Mouse (Mus musculus): ENCODE results near the gene Cab39l.
"Not testable (repeated sequence)": the region's sequence is repeated elsewhere in the genome, so short reads cannot be mapped to it uniquely, and the experiment has no call there.

Cab39l gene

DNA sequence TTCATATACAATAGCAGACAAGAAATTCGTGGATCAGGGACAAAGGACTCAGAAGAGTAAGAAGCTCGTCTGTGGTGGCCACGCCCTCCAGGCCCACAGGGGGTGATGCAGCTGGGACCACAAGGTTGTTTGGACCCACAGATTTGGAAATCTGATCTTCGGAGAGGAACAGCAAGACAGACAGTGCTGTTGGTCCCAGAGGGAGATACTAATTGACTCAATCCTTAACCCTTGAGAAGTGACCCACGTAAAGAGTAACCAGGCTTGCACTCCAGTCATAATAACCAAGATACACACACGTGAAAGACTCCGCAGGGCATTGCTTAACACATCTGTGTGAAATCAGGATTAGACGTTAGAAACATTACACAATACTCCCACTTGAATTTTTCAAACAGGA lies 151.1 kb downstream of the Cab39l start:
- no peak for DNase-seq

DNA sequence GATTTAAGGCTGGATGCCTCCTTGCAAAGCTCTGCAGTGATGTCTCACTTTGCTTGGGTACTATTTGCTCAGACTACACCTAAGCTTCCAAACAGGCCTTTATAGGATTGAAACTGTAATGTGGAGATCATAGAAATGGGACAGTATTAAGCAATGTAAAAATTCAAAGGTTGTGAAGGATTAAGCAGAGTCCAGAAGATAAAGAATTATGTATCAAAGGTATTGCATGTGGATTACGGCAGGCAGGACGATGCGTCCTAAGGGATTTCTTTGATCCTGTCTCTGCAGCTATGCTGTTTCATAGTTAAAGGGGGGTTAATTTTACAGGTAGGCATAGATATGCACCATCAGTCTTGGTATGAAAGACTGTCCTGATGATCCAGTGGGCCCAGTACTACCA lies 151.8 kb downstream of the Cab39l start:
- no peak for DNase-seq

GRCm38 (mm10) chr14:59594988-59595387 lies 154.2 kb downstream of the Cab39l start:
- DNase-seq, result no peak

DNA sequence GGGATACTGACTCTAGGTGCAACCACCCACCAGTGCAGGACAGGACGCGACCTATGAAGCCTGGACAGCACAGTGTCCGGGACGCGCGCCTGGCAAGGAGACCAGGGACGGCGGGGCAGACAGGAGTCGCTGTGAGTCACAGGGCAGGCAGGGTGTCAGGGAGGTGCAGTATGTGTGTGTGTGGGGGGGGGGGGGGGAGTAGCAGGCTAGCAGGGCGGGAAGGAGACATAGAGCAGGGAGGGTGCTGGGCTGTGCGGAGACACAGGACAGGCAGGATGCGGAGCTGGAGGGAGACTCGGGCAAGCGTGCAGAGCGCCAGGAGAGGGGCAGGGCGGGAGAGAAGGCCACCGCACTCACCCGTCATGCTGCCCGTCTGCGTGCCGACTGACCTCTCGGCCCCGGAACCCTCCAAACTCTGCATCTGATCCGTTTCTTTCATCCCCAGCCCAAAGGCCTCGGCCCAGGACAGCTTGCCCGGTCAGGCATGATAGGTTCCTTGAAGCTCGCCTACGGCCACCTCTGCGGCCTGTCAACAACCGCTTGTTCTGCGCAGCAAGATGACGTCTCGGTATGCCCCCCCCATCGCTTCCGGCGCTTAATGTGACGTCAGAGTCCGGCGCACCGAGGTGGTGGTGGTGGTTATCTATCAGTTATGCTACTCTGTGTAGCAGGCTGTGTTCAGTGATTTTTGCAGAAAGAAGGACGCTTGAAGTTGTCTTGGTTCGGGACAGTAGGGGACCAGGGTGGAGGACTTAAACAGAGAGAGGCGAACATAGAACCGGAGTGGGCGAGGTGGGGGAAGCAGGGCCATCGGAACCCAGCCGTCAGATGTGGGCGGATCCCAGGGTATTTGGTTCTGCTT lies 156.9 kb downstream of the Cab39l start, which contains the start of gene Cdadc1:
Cdadc1 (minus strand) TSS at position 562 of the 862 bp plus-strand sequence.
- peak; percentile 92 to 97 for DNase-seq

GRCm38 (mm10) chr14:59598260-59598627 lies 157.5 kb downstream of the Cab39l start:
- DNase-seq, result no peak

DNA sequence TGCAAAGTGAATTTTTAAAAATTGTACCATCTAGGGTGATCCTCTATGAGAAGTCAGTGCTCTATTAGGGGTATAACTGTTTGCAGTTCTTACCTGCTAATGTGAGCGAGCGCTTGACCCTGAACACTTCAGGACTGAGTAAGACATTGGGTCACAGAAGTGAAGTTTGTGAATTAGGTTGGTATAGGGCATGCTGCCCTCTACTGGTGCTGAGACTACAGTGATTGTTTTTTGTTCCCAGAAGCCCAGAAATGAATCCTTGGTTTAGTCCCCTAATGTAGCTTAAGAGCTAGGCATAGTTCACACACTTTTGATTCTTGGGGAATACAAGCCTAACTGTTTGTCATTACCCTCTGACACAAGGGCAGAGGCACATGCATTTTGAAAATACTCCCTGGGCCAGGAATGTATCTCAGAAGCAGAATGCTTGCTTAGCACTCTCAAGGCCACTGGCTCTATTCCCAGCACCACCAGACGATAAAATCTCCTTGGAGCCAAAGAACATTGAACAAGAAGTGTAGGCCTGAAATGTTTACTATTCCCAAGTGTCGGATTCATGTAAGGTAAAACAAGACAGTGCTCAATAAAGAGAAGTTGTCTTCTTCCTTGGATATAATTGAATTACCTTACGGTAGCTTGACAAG lies 163.4 kb downstream of the Cab39l start:
- DNase-seq, result peak in 1 of 2 experiments; percentile 36

DNA sequence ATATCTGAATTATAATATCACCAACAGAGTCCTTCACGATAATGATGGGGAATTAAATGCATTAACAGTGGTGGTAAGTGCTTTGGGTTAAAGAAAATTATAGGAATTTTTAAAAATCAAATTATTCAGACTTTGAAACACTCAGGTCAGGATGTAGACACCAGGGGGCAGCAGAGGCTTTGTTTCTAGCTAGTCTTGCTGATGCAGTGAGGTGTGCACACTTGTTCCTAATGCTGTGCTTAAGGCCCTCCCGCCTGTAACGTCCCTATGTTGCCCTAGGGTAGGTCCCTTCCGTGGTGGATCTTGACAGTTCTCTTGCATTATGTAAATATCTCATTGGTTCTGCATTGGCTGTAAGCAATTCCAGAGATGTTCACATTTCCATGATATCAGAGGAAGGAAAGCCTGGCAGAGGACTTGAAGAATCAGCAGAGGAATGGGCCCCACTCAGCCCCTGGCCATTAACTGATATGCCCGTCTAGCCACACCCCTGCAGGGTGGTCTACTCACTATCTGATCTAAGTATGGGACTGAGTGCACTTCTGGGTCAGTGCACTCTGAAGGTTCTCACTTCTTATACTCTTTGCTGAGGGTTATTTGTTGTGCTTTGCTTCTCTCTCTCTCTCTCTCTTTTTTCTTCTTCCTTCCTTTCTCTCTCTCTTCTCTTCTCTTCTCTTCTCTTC lies 165.0 kb downstream of the Cab39l start:
- peak; percentile 25 to 75 for DNase-seq

DNA sequence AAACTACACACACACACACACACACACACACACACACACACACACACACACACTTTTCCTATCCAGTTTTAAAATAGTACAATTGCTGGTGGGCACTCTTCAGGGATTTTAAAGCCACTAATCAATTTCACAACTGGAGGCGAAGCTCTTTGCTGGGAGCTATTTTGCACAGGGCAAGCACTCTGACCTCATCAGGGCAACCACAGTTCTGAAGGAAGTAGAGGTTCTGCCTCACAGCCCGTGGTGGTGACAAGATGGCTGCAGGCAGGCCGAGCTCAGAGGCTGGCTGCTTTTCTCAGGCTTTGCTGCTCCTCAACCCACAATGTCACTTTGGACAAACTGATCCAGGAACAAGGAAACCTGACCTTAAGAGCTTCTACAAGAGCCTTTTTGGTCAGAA lies 166.2 kb downstream of the Cab39l start:
- no peak for DNase-seq

DNA sequence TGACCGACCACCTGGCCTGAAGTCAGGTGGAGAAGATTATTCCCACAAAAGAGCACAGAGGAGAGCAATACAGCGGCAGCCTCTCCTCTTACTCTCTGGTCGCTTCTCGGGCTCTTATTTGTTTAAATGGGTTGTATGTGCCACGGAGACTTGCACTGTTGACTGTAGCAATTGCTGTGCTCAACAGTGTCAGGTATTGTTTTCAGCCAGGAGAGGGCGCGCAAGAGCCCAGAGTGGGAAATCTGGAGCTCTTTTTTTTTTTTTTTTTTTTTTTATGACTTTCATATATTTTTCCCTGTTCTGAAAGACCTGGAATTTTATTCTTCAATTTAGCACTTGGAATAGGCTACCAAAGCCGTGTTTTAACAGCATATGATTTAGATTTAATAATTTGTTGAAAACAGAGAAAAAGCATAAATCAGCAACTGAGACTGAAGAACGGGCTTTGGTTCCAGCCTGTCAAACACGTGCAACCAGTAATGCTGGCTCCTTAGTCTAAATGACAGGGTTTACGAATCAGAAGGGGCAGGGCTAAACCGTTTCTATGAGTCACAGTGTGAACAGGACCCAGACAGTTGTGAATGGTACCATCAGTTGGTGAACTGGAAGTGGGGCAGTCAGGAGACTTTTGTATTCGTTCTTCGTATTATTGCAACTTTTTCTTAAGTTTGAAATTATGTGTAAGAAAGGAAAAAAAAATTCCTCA lies 172.3 kb downstream of the Cab39l start:
- DNase-seq, result peak; percentile 23 to 64

GRCm38 (mm10) chr14:59614149-59614548 lies 173.4 kb downstream of the Cab39l start:
- not testable (repeated sequence) for DNase-seq

GRCm38 (mm10) chr14:59616802-59617201 lies 176.0 kb downstream of the Cab39l start:
- no peak for DNase-seq

DNA sequence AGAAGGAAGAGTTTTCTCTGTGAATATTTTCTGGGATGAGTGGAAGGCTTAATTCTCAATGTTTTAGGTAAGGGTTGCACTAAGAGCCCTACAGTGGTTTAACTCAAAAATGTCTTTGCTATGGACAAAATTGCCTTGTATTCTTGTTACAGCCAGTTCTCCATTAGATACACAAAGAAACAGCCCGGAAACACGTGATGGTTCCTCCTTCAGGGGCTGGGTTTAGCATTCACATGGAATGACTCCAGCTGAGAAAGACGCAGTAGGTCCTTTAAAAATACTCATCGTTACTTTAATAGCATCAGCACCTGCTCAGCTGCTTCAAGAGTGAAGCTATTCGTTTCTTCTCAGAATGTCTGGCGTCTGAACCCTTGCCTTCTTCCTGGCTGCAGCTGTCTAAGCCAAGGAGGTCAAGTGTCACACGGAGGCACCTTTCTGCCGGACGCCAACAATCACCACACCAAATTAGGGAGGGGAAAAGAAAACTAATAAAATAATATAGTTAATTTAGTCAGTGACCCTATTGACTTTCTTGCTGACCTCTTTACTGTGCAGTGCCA lies 183.6 kb downstream of the Cab39l start:
- DNase-seq, result no peak

- peak; percentile 53 to 55 for DNase-seq
Measured at GRCm38 (mm10) chr14:59625158-59625805, 184.5 kb downstream of the Cab39l start, which contains the start of gene Shisa2. TSS of gene Shisa2 (plus strand) at chr14:59625308.

DNA sequence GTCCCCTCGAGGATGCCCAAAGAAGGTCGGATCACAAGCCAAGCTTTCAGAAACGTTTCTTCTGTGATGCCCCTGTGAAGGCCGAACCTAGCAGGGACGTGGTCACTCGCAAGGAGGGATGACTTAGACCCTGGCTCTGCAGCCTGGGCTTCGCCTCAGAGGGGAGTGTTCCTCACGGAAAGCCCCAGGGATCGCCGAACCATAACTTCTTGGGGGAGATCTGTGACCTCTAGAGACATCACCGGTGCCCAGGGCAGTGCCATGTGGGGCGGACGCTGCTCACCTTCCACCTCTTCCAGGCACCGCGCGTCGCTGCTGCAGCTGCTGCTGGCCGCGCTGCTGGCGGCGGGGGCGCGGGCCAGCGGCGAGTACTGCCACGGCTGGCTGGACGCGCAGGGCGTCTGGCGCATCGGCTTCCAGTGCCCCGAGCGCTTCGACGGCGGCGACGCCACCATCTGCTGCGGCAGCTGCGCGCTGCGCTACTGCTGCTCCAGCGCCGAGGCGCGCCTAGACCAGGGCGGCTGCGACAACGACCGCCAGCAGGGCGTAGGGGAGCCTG lies 185.1 kb downstream of the Cab39l start:
- DNase-seq, result no peak

DNA sequence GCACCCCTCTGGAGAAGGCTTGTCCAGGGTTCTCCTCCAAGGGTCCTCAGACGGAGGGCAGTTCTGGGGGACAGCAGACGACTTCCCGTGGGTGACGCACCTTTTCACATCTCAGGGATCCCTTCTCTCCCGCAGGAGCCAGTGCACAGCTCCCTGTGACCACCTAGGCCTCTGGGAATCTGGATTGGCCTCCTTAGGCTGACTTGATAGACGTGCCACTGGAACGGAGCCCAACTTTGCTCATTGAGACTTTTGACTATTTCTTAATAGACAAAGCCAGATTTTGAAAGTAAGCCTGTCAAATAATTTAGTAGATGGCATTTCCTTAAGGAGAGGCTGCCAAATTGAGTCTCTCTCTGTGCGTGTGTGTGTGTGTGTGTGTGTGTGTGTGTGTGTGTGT lies 185.9 kb downstream of the Cab39l start:
- DNase-seq, result peak in 1 of 2 experiments; percentile 11

DNA sequence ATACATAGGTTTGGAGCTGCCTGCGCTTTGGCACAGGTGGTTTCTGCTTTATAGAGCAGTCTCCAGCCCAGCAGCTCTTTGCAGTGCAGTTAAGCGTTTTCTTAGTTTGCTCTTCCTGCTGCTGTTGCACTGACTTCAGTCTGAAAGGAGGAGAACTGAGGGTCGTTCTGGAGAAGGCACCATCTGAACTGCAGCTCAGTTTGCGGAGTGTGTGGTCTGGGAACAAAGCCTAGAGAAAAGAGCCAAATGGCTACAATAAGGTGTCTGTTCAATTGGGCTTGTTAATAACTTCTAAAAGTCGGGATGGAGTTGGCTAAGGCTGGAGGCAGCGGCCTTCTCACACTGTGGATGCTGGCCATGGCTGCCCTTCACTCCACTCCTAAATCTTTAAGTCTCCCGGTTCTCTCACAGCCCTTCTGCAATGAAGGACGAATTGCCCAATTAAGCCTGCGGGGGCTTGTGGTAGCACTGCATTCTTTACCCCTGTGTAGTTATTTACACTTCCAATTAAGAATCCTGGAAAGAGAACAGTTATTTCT lies 186.4 kb downstream of the Cab39l start:
- DNase-seq, result no peak

DNA sequence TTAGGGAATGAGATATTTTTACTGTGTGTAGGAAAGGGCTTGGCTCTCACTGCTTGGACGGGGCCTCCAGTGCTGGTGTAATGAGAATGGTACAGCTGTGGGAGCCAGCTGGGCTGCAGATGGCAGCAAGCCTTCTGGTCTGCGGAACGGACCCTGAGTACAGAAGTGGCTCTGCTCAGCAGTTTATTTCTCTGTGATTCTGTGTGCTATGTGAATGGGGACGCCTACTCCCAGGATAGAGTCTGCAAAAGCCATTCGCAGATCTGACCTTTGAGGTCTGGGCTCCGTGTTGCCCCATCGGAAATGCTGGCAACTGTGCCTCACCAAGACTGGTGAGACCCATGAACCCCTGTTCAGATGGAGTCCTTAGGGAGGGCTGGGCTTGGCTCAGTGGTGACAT lies 187.1 kb downstream of the Cab39l start:
- DNase-seq, result no peak

GRCm38 (mm10) chr14:59629308-59629707 lies 188.5 kb downstream of the Cab39l start:
- DNase-seq, result no peak

- no peak for DNase-seq
Measured at GRCm38 (mm10) chr14:59630096-59630495, 189.3 kb downstream of the Cab39l start.

GRCm38 (mm10) chr14:59632067-59632466 lies 191.3 kb downstream of the Cab39l start:
- DNase-seq, result no peak

DNA sequence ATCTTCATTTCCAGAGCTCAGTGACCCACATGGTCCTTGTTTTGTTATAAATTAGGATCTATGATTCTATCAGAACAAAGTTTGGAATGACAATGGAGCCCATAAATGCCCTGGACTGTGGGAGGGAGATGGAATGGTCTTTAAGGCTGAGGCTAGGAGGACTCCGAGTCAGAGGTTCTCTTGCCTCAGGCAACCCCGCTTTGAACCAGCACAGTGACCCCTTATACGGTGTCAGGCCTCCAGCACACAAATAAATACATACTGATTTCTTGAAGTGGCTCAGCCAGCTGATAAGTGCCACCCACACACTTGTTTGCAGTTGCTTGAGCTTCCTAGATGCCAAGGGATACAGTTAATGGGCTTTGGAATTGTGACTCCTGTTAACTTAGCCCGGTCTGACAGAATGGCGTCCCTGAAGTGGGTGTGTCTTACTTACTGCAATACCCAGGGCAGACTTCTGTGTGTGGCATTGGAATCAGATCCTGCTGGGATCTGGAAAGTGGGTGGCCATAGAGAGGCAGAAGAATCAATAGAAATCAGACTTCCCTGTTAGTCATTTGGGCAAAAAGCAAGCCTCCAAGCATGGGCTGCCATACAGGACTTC lies 192.6 kb downstream of the Cab39l start:
- no peak for DNase-seq

Measured in kidney, adult 8-10 months (tissue).